9 mouse cellular contexts compared by ENCODE assay signal in the genomic region with DNA sequence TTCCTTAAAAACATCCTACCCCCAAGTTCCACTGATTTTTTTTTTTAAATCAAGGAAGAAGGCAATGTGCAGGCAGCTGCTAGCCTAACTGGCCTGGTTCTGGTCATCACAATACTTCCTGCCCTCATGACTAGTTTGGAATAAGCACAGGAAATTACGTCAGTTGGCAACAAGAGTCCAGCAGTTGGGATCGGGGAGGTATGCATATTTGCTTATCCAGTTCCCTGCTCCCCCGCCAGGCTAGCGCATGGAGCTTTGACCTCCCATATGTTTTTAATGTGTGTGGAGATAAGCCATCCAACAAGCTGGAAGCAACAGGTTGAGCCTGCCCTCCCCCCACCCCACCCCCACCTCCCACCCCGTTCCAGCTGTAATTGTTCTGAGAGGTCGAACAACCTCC.
DNase-seq lines count a peak whose midpoint lies in the region; ATAC-seq and TF ChIP-seq lines count a peak whose summit lies in the region.
"Had no signal": no experiment of that assay in that cellular context is flagged by ENCODE, and none has a peak within 500 bp of the region (broad histone marks: within the 10 kb centered on the region; RNA-seq: fewer than 3 reads in every experiment).

No protein-coding gene starts in this region.

- no peaks in the 10 kb centered on the region for H3K36me3 ChIP-seq in heart, embryonic 16.5 days (ENCODE audit: control insufficient read depth, insufficient read depth)

- no peaks in the 10 kb centered on the region for H3K4me1 ChIP-seq in heart, embryonic 16.5 days (ENCODE audit: control insufficient read depth, insufficient read depth, low read length)

- no peak overlapping the region for H3K9ac ChIP-seq in heart, embryonic 16.5 days (ENCODE audit: low read length)

- DNase-seq in gastrocnemius, adult 2 months: peak; percentile 25
- no peak for DNase-seq in gastrocnemius, postnatal 10 days
- peak; percentile 51 for DNase-seq in lung, postnatal 10 days
- DNase-seq in lung, postnatal 14 days: no peak
- peak; percentile 26 for DNase-seq in yolk sac, embryonic 10.5 days (ENCODE audit: low spot score)
- no peak for DNase-seq in left cerebral cortex, postnatal 36 days (ENCODE audit: low spot score in 2 of 2)
- no peak for DNase-seq in layer of hippocampus, postnatal 14 days (ENCODE audit: low spot score in 2 of 2)
- DNase-seq: B cell, adult 2 months had no signal

- ATAC-seq in heart, embryonic 16.5 days (replicated peaks; ENCODE audit: extremely low read depth, insufficient read depth, low FRiP score): peak; percentile 78

- H3K4me2 ChIP-seq in heart, embryonic 16.5 days (ENCODE audit: low read depth, low read length): no peak overlapping the region

- no peak overlapping the region for H3K27ac ChIP-seq in gastrocnemius, adult 2 months
- H3K27ac ChIP-seq in heart, embryonic 16.5 days (ENCODE audit: low read length): 0 out of 2 replicates have a peak overlapping the region, but pooled peaks have one; percentile 2

- 32% methylated on average over 6 of the region's 6 CpGs for WGBS in heart, embryonic 16.5 days

- H3K9me3 ChIP-seq in heart, embryonic 16.5 days (replicated peaks; ENCODE audit: control insufficient read depth, low read length): no peaks in the 10 kb centered on the region

- TF ChIP-seq CTCF in gastrocnemius, adult 2 months (IDR thresholded peaks at IDR 0.05): no peak

- H3K4me3 ChIP-seq in gastrocnemius, adult 2 months: no peak overlapping the region
- H3K4me3 ChIP-seq in heart, embryonic 16.5 days (ENCODE audit: low read length): no peak overlapping the region

- intact Hi-C loops in gastrocnemius, adult 2 months (cut with DNase I): loop anchor here (5.0 kb wide), 1 partner anchor 98 kb away; no protein-coding TSS in a partner anchor
- intact Hi-C loops in left cerebral cortex, postnatal 36 days (cut with DNase I): no loop called here

- no peaks in the 10 kb centered on the region for H3K27me3 ChIP-seq in heart, embryonic 16.5 days (ENCODE audit: control insufficient read depth, insufficient read depth, low read length)

Comparison
In these comparisons a context has a peak if more than half of its experiments do, and no peak if none do; other contexts are left out.
1. DNase-seq: peak in gastrocnemius, adult 2 months (single experiment), lung, postnatal 10 days (single experiment) and yolk sac, embryonic 10.5 days (single experiment); none in gastrocnemius, postnatal 10 days (single experiment), lung, postnatal 14 days (single experiment), left cerebral cortex, postnatal 36 days (0 of 2) and layer of hippocampus, postnatal 14 days (0 of 2).